Mouse (Mus musculus): Measurements from ENCODE around the gene Hc. TPM values are rescaled to one million over a fixed set of nuclear protein-coding genes. Genes with fewer than 3 reads are reported as not detected.
A peak's percentile ranks its signal among the peaks of the same experiment; 100 is the strongest.

Hc gene
- total RNA-seq, 4 experiments from 2014 or later, result 0.09 to 0.44 (median 0.27) TPM

GRCm38 (mm10) chr2:35058325-35058724 is 2.9 kb downstream of the Hc start:
- no peak for DNase-seq (ENCODE audit: low spot score in 2 of 2)

GRCm38 (mm10) chr2:35057243-35057642 is 4.0 kb downstream of the Hc start:
- DNase-seq (ENCODE audit: low spot score in 2 of 2), result no peak

GRCm38 (mm10) chr2:35048851-35049250 is 12.4 kb downstream of the Hc start:
- no peak for DNase-seq (ENCODE audit: low spot score in 2 of 2)

- no peak for DNase-seq (ENCODE audit: low spot score in 2 of 2)
These were observed 16.3 kb downstream of the Hc start for GRCm38 (mm10) chr2:35044956-35045355.

GRCm38 (mm10) chr2:35038580-35039375 is 22.5 kb downstream of the Hc start:
- DNase-seq (ENCODE audit: low spot score in 2 of 2), result no peak

- DNase-seq (ENCODE audit: low spot score in 2 of 2), result no peak
These were observed 36.5 kb downstream of the Hc start for GRCm38 (mm10) chr2:35024646-35025154.

GRCm38 (mm10) chr2:35021806-35022205 is 39.4 kb downstream of the Hc start:
- DNase-seq (ENCODE audit: low spot score in 2 of 2), result no peak

GRCm38 (mm10) chr2:35015861-35016260 is 45.4 kb downstream of the Hc start:
- DNase-seq (ENCODE audit: low spot score in 2 of 2), result no peak

GRCm38 (mm10) chr2:35011649-35012048 is 49.6 kb downstream of the Hc start:
- DNase-seq (ENCODE audit: low spot score in 2 of 2), result no peak

- DNase-seq (ENCODE audit: low spot score in 2 of 2), result peak in 1 of 2 experiments; percentile 82
These were observed 62.3 kb downstream of the Hc start for GRCm38 (mm10) chr2:34998956-34999355.

GRCm38 (mm10) chr2:34996506-34996905 is 64.7 kb downstream of the Hc start:
- DNase-seq (ENCODE audit: low spot score in 2 of 2), result peak in 1 of 2 experiments; percentile 17

- DNase-seq (ENCODE audit: low spot score in 2 of 2), result no peak
These were observed 67.4 kb downstream of the Hc start for GRCm38 (mm10) chr2:34993696-34994356.

GRCm38 (mm10) chr2:34992729-34993695 is 68.2 kb downstream of the Hc start:
- peak in 1 of 2 experiments; percentile 49 for DNase-seq (ENCODE audit: low spot score in 2 of 2)

- no peak for DNase-seq (ENCODE audit: low spot score in 2 of 2)
These were observed 69.3 kb downstream of the Hc start for GRCm38 (mm10) chr2:34991966-34992365.

GRCm38 (mm10) chr2:34989749-34990148 is 71.5 kb downstream of the Hc start:
- DNase-seq (ENCODE audit: low spot score in 2 of 2), result no peak

GRCm38 (mm10) chr2:34987595-34987994 is 73.6 kb downstream of the Hc start:
- DNase-seq (ENCODE audit: low spot score in 2 of 2), result no peak

- DNase-seq (ENCODE audit: low spot score in 2 of 2), result no peak
These were observed 76.4 kb downstream of the Hc start for GRCm38 (mm10) chr2:34984885-34985284.

- DNase-seq (ENCODE audit: low spot score in 2 of 2), result no peak
These were observed 78.1 kb downstream of the Hc start for GRCm38 (mm10) chr2:34982906-34983698.

- DNase-seq (ENCODE audit: low spot score in 2 of 2), result peak in 1 of 2 experiments; percentile 61
These were observed 79.0 kb downstream of the Hc start for GRCm38 (mm10) chr2:34982096-34982724.

GRCm38 (mm10) chr2:34979459-34980011 is 81.7 kb downstream of the Hc start:
- no peak for DNase-seq (ENCODE audit: low spot score in 2 of 2)

Data from left cerebral cortex, adult 8-10 months (tissue).